Mouse (Mus musculus): ENCODE data around the gene Tubb2b. TPM values are rescaled to one million over a fixed set of nuclear protein-coding genes. Genes with fewer than 3 reads are reported as not detected.

Gene Tubb2b
- total RNA-seq (2021), result 100 to 1,000 TPM; 192 to 215 TPM
- long read RNA-seq, transcript Tubb2b-201 (4 exons, 2,182 nt), result major isoform, 21 of 25 reads
- long read RNA-seq, partial matches to known transcripts, result 4 of 25 reads
- long read RNA-seq, other reads (novel, unspliced or antisense), result 0 of 25 reads

DNA sequence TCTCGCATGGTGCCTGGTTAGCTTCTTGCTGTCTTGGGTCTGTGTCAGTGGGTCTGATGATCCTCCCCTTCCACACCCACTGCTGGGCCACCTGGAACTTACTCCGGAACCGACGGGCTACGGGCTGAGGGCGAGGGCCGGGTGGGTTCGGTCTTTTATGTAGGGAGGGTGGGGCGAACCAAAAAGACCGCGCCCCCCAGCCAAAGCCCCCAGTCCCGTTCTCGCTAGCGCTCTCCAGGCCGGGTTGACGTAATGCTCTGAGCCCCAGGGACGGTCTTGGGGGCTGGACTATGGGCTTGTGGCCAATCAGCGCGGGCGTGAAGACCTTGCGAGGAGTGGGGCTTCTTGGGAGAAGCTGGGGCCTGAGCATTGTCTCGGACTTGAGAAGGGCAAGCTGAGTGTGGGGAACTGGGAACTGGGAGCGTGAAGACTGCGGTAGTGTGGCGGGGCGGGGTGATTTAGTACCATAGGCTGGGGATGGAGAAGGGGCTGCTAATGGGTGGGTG is at the start of gene Tubb2b:
TSS of gene Tubb2b (minus strand) at position 241 of the 506 bp plus-strand sequence.
- peak; percentile 71 to 73 for DNase-seq (ENCODE audit: low spot score in 2 of 2)

DNA sequence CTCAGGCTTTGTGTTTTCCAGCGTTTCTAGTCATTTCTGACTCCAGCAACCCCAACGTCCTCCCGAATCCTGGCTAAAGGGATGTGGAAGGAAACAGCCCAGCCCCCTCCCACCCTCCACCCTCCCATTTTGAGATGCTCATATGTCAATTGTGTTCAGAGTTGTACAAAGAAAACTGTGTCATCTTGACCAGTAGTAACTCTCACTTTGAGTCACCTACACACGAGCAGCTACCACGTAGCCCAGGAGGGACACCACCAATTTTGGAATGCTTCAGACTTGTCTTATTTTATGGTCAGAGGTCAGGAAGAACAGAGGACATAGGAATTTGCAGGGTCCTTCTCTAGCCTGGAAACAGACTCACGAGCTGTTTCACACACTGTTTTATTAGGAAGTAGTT is 43.8 kb upstream of the Tubb2b start:
- no peak for DNase-seq (ENCODE audit: low spot score in 2 of 2)

DNA sequence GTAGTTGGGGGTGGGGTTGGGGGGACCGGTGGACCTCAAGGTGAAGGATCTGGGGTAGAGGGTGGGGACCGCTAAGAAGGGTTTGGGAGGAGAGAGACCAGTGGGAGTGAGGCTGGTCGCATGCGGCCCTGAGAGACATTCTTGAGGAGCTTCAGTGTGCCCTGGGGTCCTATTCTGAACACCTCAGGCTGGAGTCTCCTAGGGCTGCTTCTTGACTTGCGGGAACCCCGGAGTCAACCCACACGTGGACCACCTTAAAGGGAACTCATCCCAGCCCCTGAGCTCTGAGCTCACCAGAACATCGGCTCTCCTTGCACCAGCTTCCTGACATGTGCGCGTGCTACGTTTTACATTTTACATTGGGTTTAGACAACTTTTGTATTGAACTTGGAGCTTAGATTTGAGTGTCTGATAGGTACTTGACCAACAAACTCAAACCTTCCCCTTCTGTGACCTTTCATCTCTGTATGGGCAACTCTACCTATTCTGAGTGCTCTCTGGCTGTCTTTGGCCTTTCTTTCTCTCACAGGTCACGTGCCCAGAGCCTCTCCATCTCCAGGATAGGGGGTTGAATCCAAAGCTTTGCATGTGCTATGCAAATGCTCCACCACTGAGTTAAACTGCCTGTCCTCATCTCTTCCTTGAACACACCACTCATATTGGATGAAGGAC is 33.2 kb upstream of the Tubb2b start:
- no peak for DNase-seq (ENCODE audit: low spot score in 2 of 2)

DNA sequence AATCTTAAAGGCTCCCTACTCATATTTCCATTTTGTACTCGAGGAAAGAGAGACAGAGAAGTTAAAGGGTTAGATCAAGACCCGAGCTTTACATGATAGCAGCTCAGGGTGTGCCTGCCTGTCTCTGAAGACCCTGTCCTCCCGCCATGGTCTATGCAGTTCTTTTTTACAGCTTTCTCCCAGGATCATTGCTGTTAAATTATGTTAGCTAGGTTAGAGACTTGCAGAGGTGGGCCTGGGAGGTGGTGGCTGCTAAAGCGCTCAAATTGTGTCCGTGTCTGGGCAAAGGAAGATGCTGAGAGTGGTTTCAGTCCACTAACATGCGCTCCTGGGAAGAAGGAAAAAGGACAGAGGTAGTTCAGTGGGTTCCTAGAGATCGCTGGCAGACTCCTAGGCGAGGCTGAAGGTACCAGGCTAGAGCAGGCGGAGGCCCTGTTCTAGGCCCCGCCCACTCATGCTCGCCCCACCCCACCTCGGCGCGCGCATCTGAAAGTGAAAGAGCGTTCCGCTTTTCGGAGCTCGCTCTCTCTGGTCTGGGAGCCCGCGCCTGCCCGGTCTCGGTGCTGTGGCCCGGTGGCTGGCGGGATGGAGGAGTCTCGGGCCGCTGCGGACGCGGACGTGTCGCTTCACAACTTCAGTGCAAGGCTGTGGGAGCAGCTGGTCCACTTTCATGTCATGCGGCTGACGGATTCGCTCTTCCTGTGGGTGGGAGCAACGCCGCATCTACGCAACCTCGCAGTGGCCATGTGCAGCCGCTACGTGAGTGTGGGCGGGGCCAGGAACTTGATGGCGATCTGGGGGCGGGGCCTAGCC is 32.4 kb upstream of the Tubb2b start, which contains the start of gene Psmg4:
TSS of gene Psmg4 (plus strand) at position 474 of the 813 bp plus-strand sequence.
- DNase-seq (ENCODE audit: low spot score in 2 of 2), result peak; percentile 88 to 95

DNA sequence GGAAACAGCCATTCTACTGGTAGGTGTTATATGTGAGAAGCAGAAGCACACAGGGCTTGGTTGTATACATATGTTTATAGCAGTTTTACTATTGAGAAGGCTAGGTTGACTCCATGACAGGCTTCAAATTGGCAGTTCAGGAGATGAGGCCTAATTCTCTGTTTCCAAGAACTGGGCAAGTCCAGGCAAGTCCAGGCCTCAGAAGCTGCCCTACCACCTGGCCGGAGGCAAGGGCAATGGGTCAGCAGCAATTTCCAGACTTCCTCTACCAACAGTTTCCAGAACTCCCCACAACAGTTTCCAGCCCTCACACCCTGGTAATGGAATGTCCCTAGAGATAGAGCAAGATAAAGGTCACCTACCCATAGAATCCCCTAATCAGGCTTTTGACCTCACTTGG is 29.7 kb upstream of the Tubb2b start:
- no peak for DNase-seq (ENCODE audit: low spot score in 2 of 2)

DNA sequence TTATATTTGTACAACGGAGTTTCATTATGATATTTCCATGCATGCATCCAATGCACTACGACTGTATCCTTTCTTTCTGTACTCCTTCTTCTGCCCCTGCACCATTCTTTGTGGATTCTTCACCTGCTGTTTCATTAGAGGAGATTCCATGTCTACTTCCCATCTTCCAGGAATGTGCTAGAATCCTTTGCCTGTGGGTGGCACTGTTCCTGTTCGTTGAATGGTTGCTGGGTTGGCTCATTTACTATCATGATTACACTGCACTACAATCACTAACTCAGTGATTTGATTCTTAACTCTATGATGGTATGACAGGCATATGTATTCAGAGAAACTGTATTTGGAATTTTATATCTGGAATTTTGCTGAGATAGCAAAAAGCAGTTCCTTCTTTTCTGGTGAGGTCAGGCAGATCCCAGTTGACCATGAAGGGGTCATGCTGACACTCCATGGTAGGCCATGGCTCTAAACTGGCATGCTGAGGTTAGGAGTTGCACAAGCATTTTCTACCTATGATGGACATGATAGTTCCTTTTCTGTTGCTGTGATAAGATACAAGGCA is 27.4 kb upstream of the Tubb2b start:
- no peak for DNase-seq (ENCODE audit: low spot score in 2 of 2)

DNA sequence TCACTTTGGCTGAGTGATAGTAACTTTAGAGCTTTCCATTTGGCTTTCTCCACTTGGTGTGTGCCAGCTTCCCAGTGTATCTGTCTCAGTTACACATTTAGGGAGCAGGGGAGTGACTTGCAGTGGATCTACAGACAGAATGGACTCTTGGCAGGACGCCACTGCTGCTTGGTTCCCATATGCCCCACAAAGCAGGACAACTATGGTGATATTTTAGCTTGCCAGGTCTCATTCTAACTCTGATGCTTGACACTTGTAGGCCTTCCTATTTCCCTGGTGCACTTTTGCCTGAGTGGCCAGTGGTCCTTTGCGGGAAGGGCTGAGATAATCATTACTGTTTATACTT is 26.5 kb upstream of the Tubb2b start:
- peak in 1 of 2 experiments; percentile 53 for DNase-seq (ENCODE audit: low spot score in 2 of 2)

DNA sequence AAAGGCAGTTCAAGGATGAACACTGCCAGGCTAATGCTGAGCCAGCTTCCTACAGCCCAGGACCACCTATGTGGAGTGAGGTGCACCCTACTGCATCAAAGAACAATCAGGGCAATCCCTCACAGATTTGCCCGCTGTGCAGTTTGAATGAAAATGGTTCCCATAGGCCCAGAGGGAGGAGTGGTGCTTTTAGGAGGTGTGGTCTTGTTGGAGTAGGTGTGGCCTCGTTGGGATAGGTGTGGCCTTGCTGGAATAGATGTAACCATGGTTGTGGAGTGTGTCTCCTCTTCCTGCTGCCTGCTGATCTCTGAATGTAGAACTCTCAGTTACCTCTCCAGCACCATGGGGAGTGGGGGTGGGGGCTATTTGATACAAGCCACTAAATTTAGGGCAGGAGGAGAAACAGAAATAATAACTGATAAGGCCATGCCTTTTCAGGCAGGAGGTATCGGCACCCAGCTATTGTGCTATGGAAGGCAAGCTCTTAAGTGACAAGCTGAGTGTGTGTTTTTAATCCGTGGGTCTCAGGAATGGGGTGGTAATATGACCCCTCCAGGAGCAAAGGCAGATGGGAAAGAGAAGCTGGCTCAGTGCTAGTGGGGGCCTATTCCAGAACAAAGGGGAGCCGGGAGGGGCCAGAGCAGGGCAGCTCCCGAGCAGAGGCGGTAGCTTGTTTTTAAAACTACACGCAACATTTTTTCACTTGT is 26.0 kb upstream of the Tubb2b start:
- DNase-seq (ENCODE audit: low spot score in 2 of 2), result no peak

DNA sequence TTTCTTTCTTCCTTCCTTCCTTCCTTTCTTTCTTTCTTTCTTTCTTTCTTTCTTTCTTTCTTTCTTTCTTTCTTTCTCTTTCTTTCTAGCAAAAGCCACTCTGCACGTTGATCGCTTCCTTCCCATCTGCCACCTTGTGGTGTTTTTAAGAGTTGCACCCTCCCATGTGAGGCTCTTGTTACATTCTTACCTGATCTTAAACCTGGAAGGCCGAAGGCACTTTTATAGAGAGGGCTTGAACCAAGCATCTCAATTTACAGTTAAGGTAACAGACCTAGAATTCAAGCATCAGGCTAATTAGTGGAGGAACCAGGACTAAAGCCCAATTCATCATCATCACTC is 24.6 kb upstream of the Tubb2b start:
- DNase-seq (ENCODE audit: low spot score in 2 of 2), result peak in 1 of 2 experiments; percentile 80

DNA sequence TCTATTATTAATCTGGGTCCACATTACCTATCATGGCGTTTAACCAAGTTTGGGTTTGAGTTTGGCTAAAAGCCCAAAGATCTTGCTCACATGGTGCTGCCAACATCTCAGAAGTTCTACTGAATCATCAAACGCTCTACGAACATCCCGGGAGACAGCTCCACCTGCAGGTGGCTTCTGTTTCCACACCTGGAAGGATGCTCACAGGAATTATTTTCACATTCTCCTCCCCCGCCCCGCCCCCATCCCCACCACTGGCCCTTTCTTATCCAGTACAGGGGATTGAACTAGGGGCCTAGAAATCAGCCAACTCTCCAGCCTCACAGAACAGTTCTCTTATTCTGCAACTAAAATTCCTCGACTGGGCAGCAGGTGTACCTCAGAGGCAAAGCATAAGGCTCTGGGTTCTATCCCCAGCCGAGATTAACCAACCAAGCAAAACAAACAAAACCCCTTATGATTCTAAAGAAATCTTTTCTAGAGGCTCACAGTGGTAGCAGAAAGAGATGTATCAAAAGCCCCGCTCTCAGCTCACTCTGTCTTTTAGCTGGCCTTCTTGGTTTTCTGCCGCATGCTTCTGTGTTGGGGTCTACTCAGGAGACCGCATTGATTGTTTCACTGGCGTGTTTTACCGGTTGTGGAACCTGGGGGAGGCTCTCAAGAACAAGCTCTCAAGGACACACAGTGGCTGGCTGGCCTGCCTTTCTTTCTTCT is 24.1 kb upstream of the Tubb2b start:
- DNase-seq (ENCODE audit: low spot score in 2 of 2), result peak; percentile 74 to 87

DNA sequence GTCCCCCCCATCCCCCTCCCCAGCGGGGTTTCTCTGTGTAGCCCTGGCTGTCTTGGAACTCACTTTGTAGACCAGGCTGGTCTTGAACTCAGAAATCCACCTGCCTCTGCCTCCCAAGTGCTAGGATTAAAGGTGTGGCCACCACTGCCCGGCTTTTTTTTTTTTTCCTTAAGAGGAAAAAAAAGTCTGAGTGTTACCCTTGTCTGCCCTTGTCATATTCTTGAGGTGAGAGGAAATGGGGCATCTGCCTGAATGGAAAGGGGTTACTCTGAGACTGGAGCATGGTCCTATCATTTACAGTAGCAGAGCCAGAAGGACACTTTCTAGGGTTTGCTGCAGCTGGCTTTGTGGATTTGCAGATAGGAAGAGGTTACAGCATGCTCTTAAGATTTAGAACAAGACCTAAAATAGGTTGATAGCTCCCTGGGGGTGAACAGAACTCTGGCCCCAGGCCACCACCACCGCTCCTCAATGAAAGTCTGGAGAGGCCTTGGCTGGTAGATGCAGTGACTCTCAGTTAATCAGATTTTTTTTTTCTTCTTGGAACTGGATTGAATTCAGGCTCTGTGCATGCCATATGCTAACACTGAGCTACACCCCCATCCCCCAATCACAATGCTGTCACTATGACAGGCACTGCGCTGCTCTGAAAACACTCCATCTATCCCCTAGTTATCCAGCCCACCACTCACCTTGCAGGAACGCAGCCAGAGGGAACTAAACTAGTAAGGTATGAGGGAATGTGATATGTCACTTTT is 23.2 kb upstream of the Tubb2b start:
- DNase-seq (ENCODE audit: low spot score in 2 of 2), result peak; percentile 54 to 80

DNA sequence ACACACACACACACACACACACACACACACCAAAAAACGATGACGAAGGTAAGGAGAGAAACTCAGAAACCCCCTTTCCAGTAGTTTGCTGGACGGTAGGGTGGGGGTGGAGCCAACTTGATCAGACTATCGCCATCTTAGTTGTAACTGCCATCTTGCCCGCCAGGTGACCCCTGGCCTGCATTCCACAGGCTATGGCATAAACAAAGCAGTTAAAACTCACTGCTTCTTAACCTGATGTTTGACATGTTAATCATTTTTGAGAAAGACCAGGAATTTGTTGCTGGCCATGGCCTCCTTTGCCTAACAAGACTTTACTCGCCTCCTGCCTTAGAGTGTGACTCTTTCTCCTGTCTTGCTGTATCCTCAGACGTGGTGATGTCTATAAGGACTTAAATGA is 22.4 kb upstream of the Tubb2b start:
- DNase-seq (ENCODE audit: low spot score in 2 of 2), result no peak

DNA sequence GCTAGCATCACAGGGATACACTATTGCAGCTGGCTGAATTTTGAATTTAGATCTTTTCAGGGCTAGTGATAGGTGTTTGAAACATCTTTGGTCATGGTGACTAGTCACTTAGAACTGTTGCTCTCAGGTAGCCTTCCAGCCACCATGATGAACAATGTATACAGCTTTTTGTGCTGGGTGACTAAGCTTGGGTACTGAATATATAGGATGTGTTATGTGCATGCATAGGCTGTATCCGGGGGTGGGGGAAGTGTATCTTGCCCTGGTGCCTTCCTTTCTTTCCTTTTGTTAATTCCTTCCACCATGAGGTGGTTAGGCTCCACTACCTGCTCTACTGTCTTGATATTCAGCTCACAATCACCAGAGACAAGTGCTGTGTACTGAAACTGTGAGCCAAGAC is 21.2 kb upstream of the Tubb2b start:
- no peak for DNase-seq (ENCODE audit: low spot score in 2 of 2)

DNA sequence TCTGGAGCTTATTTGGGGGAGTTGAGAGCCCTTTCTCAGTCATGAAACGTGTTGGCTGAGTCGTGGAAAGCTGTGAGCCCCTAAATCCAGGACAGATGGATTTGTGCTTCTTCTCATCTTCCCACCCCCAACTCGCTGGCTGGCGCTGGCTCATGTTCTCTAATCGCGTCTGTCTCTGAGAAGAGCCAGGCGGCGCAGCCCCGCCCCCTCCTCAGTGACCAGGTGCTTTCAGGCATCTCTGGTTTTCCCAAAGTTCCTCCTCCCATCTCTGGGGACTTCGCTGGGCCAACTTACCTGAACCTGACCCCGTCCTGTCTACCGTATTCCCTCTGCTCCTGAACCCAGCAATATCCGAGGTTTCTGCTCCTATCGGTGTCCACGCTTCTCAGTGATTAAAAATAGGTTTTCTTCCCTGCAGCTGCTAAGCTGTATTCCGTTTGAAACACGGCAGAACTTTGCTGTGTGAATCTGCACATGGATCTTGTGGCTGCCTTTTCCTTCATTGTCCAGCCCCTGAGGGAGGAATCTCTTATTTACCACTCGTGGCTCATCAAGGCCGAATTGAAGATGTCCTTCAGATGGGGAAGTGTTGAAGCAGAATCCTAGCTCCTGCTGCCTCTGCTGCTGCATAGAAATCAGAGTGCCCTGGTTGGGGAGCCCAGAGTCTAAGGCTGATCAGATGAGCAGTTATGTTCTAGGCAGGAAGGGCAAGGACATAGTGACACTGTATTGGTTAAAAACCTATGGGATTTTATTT is 20.2 kb upstream of the Tubb2b start:
- DNase-seq (ENCODE audit: low spot score in 2 of 2), result peak; percentile 66 to 83

DNA sequence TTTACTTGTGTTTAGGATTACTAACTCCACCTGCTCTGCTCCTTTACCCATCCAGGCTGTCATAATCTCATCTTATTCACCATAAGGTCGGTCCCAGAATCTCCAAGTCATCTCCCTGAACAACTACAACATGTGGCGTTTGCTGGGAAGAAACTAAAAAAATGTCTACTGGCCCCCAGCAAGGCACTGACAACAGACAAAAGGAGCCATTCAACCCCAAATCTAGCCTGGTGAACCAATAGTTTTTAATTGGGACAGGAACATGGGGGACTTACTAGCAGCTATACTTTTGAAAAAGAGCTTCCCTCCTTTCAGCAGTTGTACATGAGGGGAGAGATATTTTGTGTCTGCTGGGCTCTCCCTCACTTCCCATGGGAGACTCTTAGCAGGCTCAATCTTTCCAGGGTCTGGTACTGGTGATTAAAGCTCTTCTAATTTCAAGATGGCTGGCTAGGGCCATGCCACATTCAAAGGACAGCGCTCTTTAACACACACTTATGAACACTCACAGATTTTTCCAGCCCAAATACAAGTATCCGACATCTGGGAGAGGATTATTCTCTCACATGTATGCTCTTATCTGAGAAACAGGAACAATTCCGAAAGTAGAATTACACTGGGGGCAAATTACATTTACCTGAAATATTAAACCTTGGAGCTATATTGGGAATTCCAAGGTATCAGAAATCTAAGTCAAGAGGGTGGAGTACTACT is 19.4 kb upstream of the Tubb2b start:
- DNase-seq (ENCODE audit: low spot score in 2 of 2), result no peak

DNA sequence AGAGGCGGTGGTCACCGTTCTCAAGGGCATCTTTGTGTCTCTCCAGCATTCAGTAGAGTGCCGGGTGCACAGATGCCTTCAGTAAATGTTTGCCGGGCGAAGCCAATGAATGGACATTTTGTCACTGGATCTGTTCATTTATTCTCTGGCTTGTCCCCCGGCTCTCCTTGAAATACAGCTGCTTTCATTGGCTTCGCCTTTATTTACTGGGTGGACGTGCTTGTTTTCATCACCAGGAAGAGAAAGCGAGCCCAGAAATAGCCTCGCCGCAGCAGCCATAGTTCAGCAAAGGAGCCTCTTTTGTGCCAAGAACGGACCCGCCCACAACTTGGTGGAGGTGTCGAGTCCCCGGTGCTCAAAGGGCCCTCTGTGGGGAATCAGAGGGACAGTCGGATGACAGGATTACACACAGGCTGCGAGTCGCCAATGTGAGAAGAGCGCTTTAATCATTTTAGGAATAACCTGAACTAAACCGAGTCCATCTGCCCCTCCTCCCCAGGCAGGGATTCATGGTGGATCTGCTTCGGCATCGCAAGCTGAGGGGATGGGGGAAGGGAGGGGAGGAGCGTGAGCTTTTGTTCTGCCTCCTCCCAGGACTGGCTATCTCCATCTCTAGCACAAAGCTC is 18.6 kb upstream of the Tubb2b start:
- DNase-seq (ENCODE audit: low spot score in 2 of 2), result peak; percentile 63 to 79

DNA sequence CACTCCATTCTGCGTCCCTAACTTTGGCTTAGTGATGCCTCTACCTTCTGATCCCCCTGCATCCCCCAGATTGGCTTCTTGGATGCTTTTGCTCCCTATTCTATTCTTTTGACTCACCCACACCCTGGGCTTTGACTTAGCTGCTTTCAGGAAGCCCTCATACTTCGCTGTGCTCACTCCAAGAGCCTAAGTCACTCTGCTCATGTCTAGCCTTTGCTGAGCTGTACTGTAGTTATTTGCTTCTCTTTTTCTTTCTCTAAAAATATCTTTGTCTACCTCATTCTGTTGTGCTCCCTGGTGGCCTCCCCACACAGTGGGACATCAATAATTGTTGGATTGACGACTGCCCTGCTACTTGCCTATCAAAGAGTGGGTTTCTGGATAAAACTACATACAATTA is 17.9 kb upstream of the Tubb2b start:
- DNase-seq (ENCODE audit: low spot score in 2 of 2), result no peak

DNA sequence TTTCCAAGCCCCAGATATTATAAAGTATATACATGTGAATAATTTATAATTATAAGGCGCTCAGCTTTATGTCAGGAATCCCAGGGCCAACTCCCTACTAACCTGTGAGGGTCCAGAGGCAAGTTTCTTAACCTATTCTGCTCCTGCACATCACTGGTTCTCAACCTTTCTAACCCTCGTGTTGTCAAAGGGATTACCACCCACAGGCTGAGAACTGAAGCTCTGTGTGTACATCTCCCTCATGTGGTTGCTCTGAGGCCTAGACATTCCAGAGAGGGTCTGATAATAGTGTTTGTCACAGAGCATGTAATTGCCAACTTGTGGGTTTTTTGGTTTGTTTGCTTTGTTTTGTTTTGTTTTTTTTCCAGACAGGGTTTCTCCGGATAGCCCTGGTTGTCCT is 16.6 kb upstream of the Tubb2b start:
- DNase-seq (ENCODE audit: low spot score in 2 of 2), result no peak

Data from layer of hippocampus, adult 18-20 months (tissue).